Mouse (Mus musculus): ENCODE results near the gene Rhbdd1. TPM values are rescaled to one million over a fixed set of nuclear protein-coding genes. Genes with fewer than 3 reads are reported as not detected.

Gene Rhbdd1
- polyA plus RNA-seq, 1 experiment from 2014 or later: 6.2 TPM

- Histone ChIP-seq H3K27me3 (no peaks in the 10 kb centered on the region), H3K9me3 (no peaks in the 10 kb centered on the region), H3K4me1 (replicated peaks) (peaks cover 6% of the 10 kb centered on the region; the same call in 1 of the 2 replicates), H3K4me3 (replicated peaks) (no peak overlapping the region), H3K27ac (no peak overlapping the region), H3K4me2 (replicated peaks) (no peak overlapping the region), H3K36me3 (no peaks in the 10 kb centered on the region), H3K9ac (replicated peaks) (no peak overlapping the region)
- WGBS: 82% methylated on average over 4 of the region's 4 CpGs
- no peak for ATAC-seq
Observed at GRCm38 (mm10) chr1:82449851-82450250, 133.6 kb downstream of the Rhbdd1 start.

GRCm38 (mm10) chr1:82451927-82452651 lies 135.8 kb downstream of the Rhbdd1 start:
- H3K9ac ChIP-seq (replicated peaks): no peak overlapping the region

DNA sequence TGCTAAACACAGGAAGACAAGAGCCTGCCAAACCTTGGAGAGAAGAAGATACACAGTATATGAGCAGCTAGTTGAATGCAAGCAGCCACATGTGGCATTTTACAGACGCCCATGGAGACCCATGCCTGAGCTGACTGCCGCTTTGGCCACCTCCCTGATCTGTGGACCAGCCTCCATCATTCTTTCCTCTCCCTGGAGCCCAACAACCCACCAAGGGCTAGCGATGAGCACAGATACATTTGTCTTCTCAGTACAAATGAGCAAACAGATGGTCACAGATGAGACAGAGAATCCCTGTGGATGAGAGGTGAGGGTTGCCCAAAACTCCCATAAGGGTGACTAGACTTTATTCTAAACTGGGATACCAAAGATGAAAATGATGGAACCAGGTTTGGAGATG lies 137.8 kb downstream of the Rhbdd1 start:
- Histone ChIP-seq H3K27me3 (no peaks in the 10 kb centered on the region), H3K36me3 (no peaks in the 10 kb centered on the region), H3K9me3 (no peaks in the 10 kb centered on the region), H3K4me1 (replicated peaks) (peaks cover 6% of the 10 kb centered on the region; the same call in 1 of the 2 replicates), H3K9ac (replicated peaks) (no peak overlapping the region), H3K4me2 (replicated peaks) (no peak overlapping the region), H3K27ac (no peak overlapping the region), H3K4me3 (replicated peaks) (no peak overlapping the region)
- ATAC-seq: no peak
- WGBS: 97% methylated on average over 3 of the region's 3 CpGs

More at GRCm38 (mm10) chr1:82451927-82452651, 135.8 kb downstream of the Rhbdd1 start:
- Histone ChIP-seq H3K4me2 (replicated peaks) (no peak overlapping the region), H3K4me3 (replicated peaks) (no peak overlapping the region), H3K27me3 (no peaks in the 10 kb centered on the region), H3K36me3 (no peaks in the 10 kb centered on the region), H3K9me3 (no peaks in the 10 kb centered on the region), H3K27ac (0 out of 2 replicates have a peak overlapping the region, but pooled peaks have one; percentile 41), H3K4me1 (replicated peaks) (peaks cover 6% of the 10 kb centered on the region; the same call in 1 of the 2 replicates)
- WGBS: 23% methylated on average over 6 of the region's 6 CpGs
- peak; percentile 76 for ATAC-seq

DNA sequence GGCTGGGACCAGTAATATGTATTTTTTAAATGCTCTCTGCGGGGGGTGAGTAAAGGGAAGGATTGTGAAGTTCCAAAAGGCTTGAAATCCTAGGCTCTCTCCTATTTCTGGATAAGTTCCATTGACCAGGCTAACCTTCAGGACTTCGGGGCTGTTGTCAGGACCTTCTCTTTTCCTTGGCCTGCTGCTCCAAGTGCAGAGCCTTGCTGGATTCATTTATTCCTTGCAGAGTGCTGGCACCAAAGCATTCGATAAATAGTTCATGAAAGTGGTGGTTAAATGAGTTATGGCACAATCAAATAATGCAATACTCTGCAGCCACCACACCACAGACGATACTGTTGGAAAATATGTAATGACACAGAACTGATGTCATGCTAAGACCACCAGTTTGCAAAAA lies 143.1 kb downstream of the Rhbdd1 start:
- Histone ChIP-seq H3K4me2 (replicated peaks) (no peak overlapping the region), H3K36me3 (no peaks in the 10 kb centered on the region), H3K4me1 (replicated peaks) (no peaks in the 10 kb centered on the region), H3K4me3 (replicated peaks) (no peak overlapping the region), H3K9me3 (no peaks in the 10 kb centered on the region), H3K27ac (no peak overlapping the region), H3K27me3 (no peaks in the 10 kb centered on the region), H3K9ac (replicated peaks) (no peak overlapping the region)
- 88% methylated on average over 4 of the region's 4 CpGs for WGBS
- ATAC-seq: no peak

GRCm38 (mm10) chr1:82459926-82460325 lies 143.7 kb downstream of the Rhbdd1 start:
- WGBS: 85% methylated on average over 2 of the region's 2 CpGs
- Histone ChIP-seq H3K4me1 (replicated peaks) (no peaks in the 10 kb centered on the region), H3K36me3 (no peaks in the 10 kb centered on the region), H3K4me2 (replicated peaks) (no peak overlapping the region), H3K4me3 (replicated peaks) (no peak overlapping the region), H3K27me3 (no peaks in the 10 kb centered on the region), H3K9ac (replicated peaks) (no peak overlapping the region), H3K27ac (no peak overlapping the region), H3K9me3 (no peaks in the 10 kb centered on the region)
- ATAC-seq: no peak

DNA sequence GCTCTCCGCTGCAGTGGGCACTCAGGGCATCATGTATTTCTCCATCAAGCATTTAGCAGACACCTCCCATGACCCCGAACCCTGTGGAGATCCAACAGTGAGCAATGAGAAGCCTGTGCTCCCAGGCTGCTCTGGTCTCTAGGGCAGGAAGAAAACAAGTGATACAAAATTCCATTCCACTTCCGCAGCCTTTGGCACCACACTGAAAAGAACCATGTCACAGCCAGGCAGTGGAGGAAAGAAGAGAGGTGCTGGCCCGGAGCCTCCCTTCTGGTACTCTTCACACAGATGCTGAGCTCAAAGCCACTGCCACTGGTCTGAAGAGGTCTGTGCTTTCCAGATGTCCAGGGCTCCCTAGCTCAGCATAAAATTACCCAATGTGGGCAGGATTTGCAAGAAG lies 144.8 kb downstream of the Rhbdd1 start:
- Histone ChIP-seq H3K4me3 (replicated peaks) (no peak overlapping the region), H3K36me3 (no peaks in the 10 kb centered on the region), H3K27me3 (no peaks in the 10 kb centered on the region), H3K4me2 (replicated peaks) (no peak overlapping the region), H3K9me3 (no peaks in the 10 kb centered on the region), H3K27ac (no peak overlapping the region), H3K4me1 (replicated peaks) (0 out of 2 replicates have a peak, but pooled peaks cover 4% of the 10 kb centered on the region), H3K9ac (replicated peaks) (no peak overlapping the region)
- ATAC-seq: no peak
- 87% methylated on average over 4 of the region's 4 CpGs for WGBS

DNA sequence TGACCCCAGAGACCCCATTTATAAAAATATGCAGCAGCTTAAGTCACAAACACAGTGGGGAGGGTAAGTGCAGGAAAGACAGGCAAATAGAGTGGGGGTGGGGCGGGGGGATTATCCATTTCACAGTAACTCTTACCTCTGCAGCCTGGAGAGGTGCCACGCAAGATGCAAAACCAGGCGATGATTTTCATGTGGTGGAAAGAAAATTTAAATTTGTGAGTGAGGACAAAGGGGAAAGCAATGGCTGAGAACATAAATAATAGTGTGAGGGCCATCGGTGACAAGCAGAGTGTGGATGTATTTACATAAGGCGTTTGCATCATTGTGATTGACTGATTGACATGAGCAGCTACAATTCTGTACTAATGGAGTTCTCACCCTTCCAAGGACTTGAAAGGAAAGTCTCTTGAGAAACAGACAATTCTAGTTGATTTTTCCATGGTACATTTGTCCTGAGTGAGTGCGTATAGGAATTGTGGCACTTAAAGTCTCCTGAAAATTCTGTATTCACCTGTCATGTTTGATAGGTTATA lies 149.1 kb downstream of the Rhbdd1 start:
- Histone ChIP-seq H3K27me3 (no peaks in the 10 kb centered on the region), H3K36me3 (no peaks in the 10 kb centered on the region), H3K4me3 (replicated peaks) (no peak overlapping the region), H3K9me3 (no peaks in the 10 kb centered on the region), H3K4me2 (replicated peaks) (no peak overlapping the region), H3K4me1 (replicated peaks) (0 out of 2 replicates have a peak, but pooled peaks cover 4% of the 10 kb centered on the region), H3K27ac (no peak overlapping the region), H3K9ac (replicated peaks) (no peak overlapping the region)
- 40% methylated on average over 6 of the region's 6 CpGs for WGBS
- peak; percentile 43; the same call in 1 of the 2 replicates for ATAC-seq

- no peaks in the 10 kb centered on the region for H3K27me3 ChIP-seq
- WGBS: 86% methylated on average over 6 of the region's 6 CpGs
- no peak overlapping the region for H3K9ac ChIP-seq (replicated peaks)
- H3K27ac ChIP-seq: no peak overlapping the region
- no peak overlapping the region for H3K4me2 ChIP-seq (replicated peaks)
- H3K9me3 ChIP-seq: no peaks in the 10 kb centered on the region
- no peak overlapping the region for H3K4me3 ChIP-seq (replicated peaks)
- H3K4me1 ChIP-seq (replicated peaks): 0 out of 2 replicates have a peak, but pooled peaks cover 4% of the 10 kb centered on the region
- H3K36me3 ChIP-seq: no peaks in the 10 kb centered on the region
- no peak for ATAC-seq
Observed at GRCm38 (mm10) chr1:82468872-82469271, 152.6 kb downstream of the Rhbdd1 start.

DNA sequence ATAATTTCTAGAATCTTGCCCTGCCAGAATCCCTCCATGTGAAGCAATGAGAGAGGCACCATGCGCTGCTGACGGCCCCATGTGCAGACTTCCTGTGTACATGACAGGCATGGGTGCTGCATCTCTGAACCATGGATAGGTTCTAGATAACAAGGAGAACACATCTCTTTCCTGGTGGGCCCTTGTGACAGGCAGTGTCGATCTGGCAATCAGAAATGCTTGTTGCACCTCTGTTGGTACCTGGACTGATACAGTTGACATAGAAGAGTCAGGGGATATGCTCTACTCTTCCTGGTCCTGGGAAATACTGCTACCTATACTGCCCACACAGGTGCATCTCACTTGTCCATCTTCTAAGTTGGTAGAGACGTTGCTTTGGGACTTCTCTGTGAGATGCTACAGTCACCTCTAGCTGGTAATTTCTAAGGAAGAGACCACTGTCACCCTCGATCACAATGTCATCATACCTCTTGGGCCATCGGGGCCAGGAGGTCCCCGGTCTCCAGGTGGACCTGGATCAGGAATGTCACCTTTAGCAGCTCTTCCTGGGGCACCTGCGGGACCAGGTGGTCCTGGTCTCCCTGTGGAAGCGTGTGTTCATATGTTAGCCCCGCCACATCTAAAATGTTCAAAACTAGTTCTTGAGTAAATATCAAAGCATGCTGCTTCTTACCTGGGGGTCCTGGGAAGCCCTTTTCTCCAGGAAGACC lies 154.4 kb downstream of the Rhbdd1 start:
- H3K4me3 ChIP-seq (replicated peaks): no peak overlapping the region
- H3K4me1 ChIP-seq (replicated peaks): 0 out of 2 replicates have a peak, but pooled peaks cover 3% of the 10 kb centered on the region
- ATAC-seq: no peak
- no peak overlapping the region for H3K4me2 ChIP-seq (replicated peaks)
- H3K27ac ChIP-seq: no peak overlapping the region
- H3K9me3 ChIP-seq: no peaks in the 10 kb centered on the region
- WGBS: 93% methylated on average over 10 of the region's 10 CpGs
- H3K36me3 ChIP-seq: no peaks in the 10 kb centered on the region
- no peak overlapping the region for H3K9ac ChIP-seq (replicated peaks)
- no peaks in the 10 kb centered on the region for H3K27me3 ChIP-seq

DNA sequence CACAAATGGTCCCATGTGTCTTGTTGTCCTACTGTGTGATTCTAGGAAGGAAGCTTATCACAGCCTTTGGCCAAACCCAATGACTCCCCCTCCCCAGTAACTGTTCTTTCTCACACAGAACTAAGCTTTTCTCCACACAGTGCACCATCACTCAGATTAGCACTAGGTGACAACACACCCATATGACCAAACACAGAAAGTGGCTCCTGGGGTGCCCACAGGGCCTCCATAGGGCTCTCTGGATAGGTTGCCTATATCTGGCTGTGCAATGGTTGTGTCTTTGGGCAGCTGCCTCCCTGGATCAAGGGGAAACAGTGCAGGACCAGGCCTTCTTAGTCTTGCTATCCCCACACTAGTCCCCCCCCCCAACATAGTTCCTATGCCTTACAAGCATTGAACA lies 157.2 kb downstream of the Rhbdd1 start:
- Histone ChIP-seq H3K27ac (no peak overlapping the region), H3K4me3 (replicated peaks) (no peak overlapping the region), H3K36me3 (no peaks in the 10 kb centered on the region), H3K27me3 (no peaks in the 10 kb centered on the region), H3K4me2 (replicated peaks) (no peak overlapping the region), H3K9ac (replicated peaks) (no peak overlapping the region), H3K9me3 (no peaks in the 10 kb centered on the region), H3K4me1 (replicated peaks) (peaks cover 12% of the 10 kb centered on the region; the same call in 1 of the 2 replicates)
- no peak for ATAC-seq

DNA sequence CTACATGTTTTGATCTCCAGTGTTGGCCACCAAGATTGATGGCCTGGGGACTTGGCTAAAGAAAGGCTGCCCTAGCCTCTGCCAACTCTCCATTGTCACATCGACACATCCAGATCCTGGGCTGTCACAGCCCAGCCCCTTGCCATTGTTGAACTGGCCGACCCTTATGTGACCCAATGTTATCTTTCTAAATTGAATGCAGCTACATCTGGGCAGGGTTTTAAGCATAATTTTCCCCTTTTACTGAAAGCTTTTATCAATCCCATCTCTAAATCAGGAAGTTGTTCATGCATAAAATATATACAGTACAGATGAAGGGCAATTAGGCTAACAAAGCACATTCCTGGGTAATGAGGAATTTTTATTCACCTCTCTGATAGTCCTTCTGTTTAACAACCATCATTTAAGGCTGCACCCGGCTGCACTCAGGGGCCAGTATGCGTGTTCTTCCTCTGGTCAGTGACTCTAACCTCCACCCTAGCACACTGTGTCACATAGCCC lies 158.3 kb downstream of the Rhbdd1 start:
- Histone ChIP-seq H3K27me3 (no peaks in the 10 kb centered on the region), H3K36me3 (no peaks in the 10 kb centered on the region), H3K9me3 (no peaks in the 10 kb centered on the region), H3K9ac (replicated peaks) (no peak overlapping the region), H3K27ac (0 out of 2 replicates have a peak overlapping the region, but pooled peaks have one; percentile 25), H3K4me1 (replicated peaks) (peaks cover 12% of the 10 kb centered on the region; the same call in 1 of the 2 replicates), H3K4me2 (replicated peaks) (no peak overlapping the region), H3K4me3 (replicated peaks) (no peak overlapping the region)
- 25% methylated on average over 4 of the region's 4 CpGs for WGBS
- no peak; the same call in 1 of the 2 replicates for ATAC-seq

DNA sequence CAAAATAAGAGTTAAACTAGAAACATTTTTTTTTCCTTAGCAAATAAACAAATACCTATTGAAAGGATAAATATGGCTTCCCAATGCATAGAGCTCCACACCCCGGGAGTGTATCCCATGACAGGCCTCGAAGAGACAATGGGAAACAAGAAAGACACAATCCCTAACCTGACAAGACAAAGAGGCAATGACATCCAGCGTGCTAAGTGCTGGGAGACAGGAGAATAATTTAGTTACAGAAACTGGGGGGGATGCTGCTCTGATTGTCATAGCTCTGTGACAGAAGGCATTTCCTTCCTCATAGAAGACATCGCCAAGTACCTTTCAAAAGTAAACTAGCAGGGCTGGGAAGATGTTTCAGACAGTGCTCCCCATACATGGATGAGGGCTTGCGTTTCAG lies 159.0 kb downstream of the Rhbdd1 start:
- Histone ChIP-seq H3K4me1 (replicated peaks) (peaks cover 12% of the 10 kb centered on the region; the same call in 1 of the 2 replicates), H3K27me3 (no peaks in the 10 kb centered on the region), H3K9ac (replicated peaks) (no peak overlapping the region), H3K4me2 (replicated peaks) (no peak overlapping the region), H3K9me3 (no peaks in the 10 kb centered on the region), H3K27ac (no peak overlapping the region), H3K4me3 (replicated peaks) (no peak overlapping the region), H3K36me3 (no peaks in the 10 kb centered on the region)
- no peak; the same call in 1 of the 2 replicates for ATAC-seq
- 50% methylated on average over 5 of the region's 5 CpGs for WGBS

All from midbrain, embryonic 13.5 days (tissue).